Mouse (Mus musculus) granulocyte monocyte progenitor cell, adult 5-6 weeks (primary cell): ENCODE measurements around the gene Aoc1. TPM values are rescaled to one million over a fixed set of nuclear protein-coding genes. Genes with fewer than 3 reads are reported as not detected.
"Not testable (repeated sequence)": the region's sequence is repeated elsewhere in the genome, so short reads cannot be mapped to it uniquely, and the experiment has no call there.

ENCODE experiments used
- ATAC-seq: replicated peaks from 2 replicates; pipeline ENCODE4 v1.8.0; 2016; ENCODE audit warnings: mild to moderate bottlenecking, moderate TSS enrichment, inconsistent platforms; ENCODE audit not compliant: poor library complexity, severe bottlenecking
- total RNA-seq, 2 experiments: library from RNA; stranded (forward) in 1 of 2; stranded (reverse) in 1 of 2; fragments of 200-712, 200-1000 nt in 1 of 2; fragments of >200 nt in 1 of 2; fragmentation: Nextera tagmentation in 1 of 2; gene quantifications; 2 replicates each; pipeline ENCODE4 v1.2.3; 2014 to 2017

Aoc1 gene
- total RNA-seq, 2 experiments from 2014 or later, result 1.8 TPM; not detected in 1

DNA sequence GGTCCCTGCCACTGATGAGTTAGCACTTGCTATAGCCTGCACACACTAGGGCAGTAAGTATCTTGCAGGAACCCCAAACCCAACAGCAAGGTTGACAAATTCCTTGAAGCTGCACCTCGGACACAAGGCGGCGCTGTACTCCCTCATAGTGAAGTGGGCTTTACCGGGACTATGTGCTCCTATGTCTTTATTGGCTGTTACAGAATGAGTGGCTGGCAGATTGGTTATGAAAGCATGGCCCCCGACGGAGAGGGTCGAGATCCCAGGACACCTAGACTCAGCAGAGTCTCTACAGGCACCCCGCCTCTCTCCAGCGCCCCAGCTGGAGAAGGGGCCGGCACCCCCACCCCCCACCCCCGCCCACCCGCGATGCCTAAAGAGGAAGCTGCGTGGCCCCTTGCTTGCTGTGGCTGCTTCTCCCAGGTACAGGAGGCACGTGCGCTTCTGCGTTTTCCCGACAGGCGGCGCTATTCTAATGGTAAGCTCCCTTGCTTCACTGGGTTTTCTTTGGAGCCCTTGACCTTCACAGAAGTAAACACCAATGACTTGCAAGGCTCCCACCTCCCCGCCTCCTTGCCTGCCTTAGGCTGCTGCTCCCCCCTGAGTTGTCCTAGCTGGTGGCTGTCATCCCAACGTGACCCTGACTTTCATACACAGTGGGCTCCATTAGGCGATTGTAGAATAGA lies 12.4 kb upstream of the Aoc1 start:
- peak; percentile 88 for ATAC-seq

DNA sequence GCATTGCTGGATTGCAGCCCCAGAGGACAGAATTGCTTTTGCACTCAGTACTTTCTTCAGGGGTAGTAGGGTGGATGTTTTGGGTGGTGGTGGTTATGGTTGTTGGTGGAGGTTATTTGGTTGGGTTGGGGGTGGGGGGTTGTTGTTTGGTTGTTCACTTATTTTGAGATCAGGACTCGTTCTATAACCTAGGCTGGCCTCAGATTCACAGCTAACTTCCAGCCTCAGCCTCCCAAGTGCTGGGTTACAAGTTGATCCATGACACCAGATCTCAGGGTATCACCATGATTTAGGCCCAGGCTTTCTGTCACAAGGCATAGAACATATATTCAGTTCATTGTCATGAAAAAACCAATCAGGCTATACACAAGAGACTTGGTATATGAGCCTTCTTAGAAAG lies 11.8 kb upstream of the Aoc1 start:
- no peak for ATAC-seq

GRCm38 (mm10) chr6:48861616-48862280 lies 10.9 kb upstream of the Aoc1 start:
- no peak for ATAC-seq

- no peak for ATAC-seq
Observed at GRCm38 (mm10) chr6:48862816-48863215, 9.9 kb upstream of the Aoc1 start.

DNA sequence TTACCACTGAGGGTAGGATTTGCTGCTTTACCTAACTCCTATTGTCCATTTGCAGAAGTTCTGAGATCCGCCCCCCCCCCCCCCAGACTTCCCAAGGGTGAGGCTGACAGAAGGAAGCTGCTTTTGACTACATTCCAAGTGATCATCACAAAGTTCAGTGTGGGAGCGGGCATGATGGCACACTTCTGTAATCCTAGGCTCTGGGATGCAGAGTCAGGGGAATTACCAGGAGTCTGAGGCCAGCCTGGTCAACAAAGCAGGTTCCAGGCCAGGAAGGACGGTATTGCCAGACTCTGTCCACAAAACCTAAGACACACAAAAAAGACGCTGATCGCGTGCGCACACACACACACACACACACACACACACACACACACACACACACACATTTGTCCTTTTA lies 9.2 kb upstream of the Aoc1 start:
- ATAC-seq, result no peak

DNA sequence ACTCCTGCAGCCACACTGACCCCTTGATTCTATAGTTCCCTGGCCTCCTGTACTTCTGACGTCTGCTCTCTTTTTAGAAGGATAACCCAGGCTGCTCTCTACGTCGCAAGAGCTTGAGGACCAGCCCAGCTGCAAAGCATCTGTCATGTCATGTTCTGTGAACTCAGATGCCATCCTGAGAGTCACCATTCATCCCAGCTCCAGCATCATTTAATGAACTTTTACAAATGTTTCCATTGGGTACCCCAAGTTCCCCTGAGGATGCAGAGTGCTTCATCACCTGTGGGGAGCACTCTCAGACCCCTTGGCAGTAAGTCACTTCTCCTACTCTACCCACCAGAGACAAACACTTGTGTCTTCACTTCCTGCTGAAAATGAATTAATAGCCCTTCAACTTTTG lies 8.5 kb upstream of the Aoc1 start:
- no peak for ATAC-seq

DNA sequence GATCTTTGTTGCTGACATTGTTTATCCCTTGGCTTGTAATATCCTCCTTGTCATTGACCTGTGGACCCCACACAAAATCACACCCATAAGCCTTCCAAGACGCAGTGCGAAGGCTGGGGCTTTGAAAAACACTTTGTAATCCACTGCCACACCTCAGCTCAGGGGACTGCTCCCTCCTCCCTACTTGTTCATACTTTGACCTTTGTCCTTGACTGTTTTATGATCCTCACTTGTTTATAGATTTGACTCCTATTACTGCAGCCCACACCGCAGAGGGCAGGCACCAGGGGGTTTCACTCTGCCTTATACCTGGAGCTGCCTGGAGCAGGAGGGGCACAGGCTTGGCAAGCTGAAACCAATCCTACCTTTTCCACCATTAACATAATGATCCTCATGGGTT lies 8.0 kb upstream of the Aoc1 start:
- no peak for ATAC-seq

- no peak for ATAC-seq
Observed at GRCm38 (mm10) chr6:48865152-48865745, 7.4 kb upstream of the Aoc1 start.

- not testable (repeated sequence) for ATAC-seq
Observed at GRCm38 (mm10) chr6:48866355-48866950, 6.2 kb upstream of the Aoc1 start.

GRCm38 (mm10) chr6:48867158-48867557 lies 5.5 kb upstream of the Aoc1 start:
- no peak for ATAC-seq

- no peak for ATAC-seq
Observed at GRCm38 (mm10) chr6:48869774-48870173, 2.9 kb upstream of the Aoc1 start.

DNA sequence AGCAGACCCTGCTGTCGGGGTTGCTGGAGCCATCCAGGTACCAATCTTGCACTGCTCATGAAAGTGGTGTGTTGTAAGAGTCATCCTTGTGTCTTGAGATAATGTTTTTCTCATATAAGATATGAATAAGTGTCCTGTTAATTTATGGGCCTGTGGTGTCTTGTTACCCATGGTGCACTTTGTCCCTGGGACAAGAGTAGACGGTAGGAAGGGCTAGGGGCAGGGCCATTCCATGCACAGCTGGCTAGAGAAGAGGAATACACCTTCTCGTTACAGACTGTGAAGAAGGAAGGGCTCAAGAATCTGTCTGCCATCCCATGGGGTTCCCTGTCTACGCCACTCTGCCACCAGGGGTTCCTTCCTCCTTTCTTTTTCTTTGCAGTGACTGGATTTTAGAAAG lies 1.9 kb downstream of the Aoc1 start:
- no peak for ATAC-seq

DNA sequence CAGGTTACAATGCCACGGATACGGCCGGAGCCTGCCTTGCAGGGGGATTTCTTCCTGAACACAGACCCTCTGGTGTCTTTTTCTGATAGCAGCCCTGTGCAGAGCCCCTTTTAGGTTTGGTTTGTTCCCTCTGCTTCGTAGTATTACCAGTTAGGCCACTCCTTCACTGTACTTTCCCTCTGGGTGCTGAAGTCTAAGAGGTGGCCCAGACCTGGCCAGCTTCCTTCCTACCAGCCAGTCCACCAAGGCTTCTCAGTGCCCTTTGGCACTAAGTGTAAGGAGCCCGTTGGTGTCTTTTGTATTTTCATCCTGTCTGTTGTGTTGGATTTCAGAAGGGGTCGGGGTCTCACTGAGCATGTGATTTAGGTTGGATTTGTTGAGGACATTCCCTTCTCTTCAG lies 2.8 kb downstream of the Aoc1 start:
- ATAC-seq, result no peak

- ATAC-seq, result no peak
Observed at GRCm38 (mm10) chr6:48876510-48877135, 3.9 kb downstream of the Aoc1 start.

DNA sequence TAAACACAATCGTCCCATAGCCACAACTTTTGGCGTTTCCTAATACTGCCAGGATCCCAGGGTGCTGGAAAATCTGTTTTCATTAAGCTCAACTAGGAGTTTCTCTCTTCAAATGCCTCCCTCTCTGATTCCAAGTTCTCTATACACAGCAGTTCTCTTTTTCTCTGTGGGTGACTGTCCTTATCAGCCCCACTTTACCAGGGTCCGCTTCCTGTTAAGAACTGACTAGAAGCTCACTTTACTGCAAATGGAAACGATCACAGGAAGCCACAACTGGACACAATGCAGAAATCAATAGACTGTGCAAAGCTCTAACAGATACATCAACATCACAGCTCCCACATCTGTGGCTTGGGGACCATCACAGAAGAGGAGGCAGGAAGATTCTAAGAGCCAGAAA lies 21.5 kb downstream of the Aoc1 start:
- ATAC-seq, result peak; percentile 92

- ATAC-seq, result no peak; the same call in 1 of the 2 replicates
Observed at GRCm38 (mm10) chr6:48894938-48895818, 22.5 kb downstream of the Aoc1 start.

- no peak for ATAC-seq
Observed at GRCm38 (mm10) chr6:48895941-48896340, 23.2 kb downstream of the Aoc1 start.

GRCm38 (mm10) chr6:48896956-48897355 lies 24.3 kb downstream of the Aoc1 start:
- no peak for ATAC-seq

DNA sequence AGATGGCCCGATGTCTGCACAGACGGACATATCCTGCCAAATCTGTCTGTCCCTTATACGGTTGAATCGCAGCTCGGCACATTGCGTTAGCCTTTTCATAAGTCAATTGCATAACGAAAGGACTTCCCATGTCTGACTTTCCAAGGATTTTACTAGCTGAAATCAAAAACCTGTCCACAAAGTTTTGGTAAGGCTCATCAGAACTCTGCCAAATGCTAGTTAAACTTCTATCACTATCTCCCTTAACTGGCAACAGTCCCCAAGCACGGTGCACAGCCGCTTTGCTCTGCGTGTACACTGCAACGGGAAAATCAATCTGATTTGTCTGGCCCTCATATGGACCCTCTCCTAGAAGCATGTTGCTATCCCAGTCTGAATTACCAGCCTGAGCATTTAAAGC lies 28.6 kb downstream of the Aoc1 start:
- not testable (repeated sequence) for ATAC-seq
